Mouse (Mus musculus): Measurements from ENCODE around the gene Myo1d.

GRCm38 (mm10) chr11:80495972-80496371 is 283.9 kb downstream of the Myo1d start:
- no peak for TF ChIP-seq CTCF (IDR thresholded peaks at IDR 0.05; ENCODE audit: low read depth)
- TF ChIP-seq EP300 (IDR thresholded peaks at IDR 0.05; ENCODE audit: low read depth) = no peak

All from liver, embryonic 14.5 days (tissue).